Mouse (Mus musculus) stomach, embryonic 16.5 days (tissue): ENCODE measurements around the gene Id2. TPM values are rescaled to one million over a fixed set of nuclear protein-coding genes. Genes with fewer than 3 reads are reported as not detected.

ENCODE experiments used
- ATAC-seq: fragments of 200-750 bp; cut with Nextera tagmentation; 2 replicates; pipeline ENCODE4 v1.8.0; 2017; ENCODE audit warnings: moderate number of reproducible peaks, moderate TSS enrichment; ENCODE audit not compliant: insufficient read depth, low FRiP score
- H3K27ac ChIP-seq: fragments of 300-500 bp; sonication (generic); 2 replicates; pipeline ENCODE4 v1.5.1; 2014; ENCODE audit warnings: low read length
- H3K27me3 ChIP-seq: fragments of 300-500 bp; sonication (generic); 2 replicates; pipeline ENCODE4 v1.6.1; 2014; ENCODE audit warnings: low read length, control low read depth, mixed read lengths; ENCODE audit not compliant: control insufficient read depth, insufficient read depth
- H3K36me3 ChIP-seq: fragments of 300-500 bp; sonication (generic); 2 replicates; pipeline ENCODE4 v1.6.1; 2014; ENCODE audit warnings: low read length; ENCODE audit not compliant: control insufficient read depth, insufficient read depth
- H3K4me1 ChIP-seq: fragments of 300-500 bp; sonication (generic); 2 replicates; pipeline ENCODE4 v1.6.1; 2014; ENCODE audit warnings: low read length, control low read depth, mixed read lengths; ENCODE audit not compliant: control insufficient read depth, insufficient read depth
- H3K4me2 ChIP-seq: fragments of 300-500 bp; sonication (generic); 2 replicates; pipeline ENCODE4 v1.6.1; 2014; ENCODE audit warnings: low read depth, low read length, mixed read lengths
- H3K4me3 ChIP-seq: fragments of 300-500 bp; sonication (generic); replicated peaks from 2 replicates; pipeline ENCODE4 v1.5.1; 2014; ENCODE audit warnings: mild to moderate bottlenecking, low read length
- H3K9ac ChIP-seq: fragments of 300-500 bp; sonication (generic); 2 replicates; pipeline ENCODE4 v1.6.1; 2014; ENCODE audit warnings: low read length
- H3K9me3 ChIP-seq: fragments of 300-500 bp; sonication (generic); replicated peaks from 2 replicates; pipeline ENCODE4 v1.6.1; 2016; ENCODE audit warnings: low read length, control low read depth; ENCODE audit not compliant: control insufficient read depth
- WGBS: fragments of 180-500 bp; shearing (Covaris S2); extraction: QIAGEN DNeasy Blood & Tissue Kit; methylation state at CpG from one replicate; pipeline ENCODE4 v1.1.7; 2014; 5-methylcytosine and 5-hydroxymethylcytosine counted together
- polyA plus RNA-seq: library from polyadenylated mRNA; unstranded; fragments of >200 nt; fragmentation: Nextera tagmentation; extraction: Ambion mirVana; gene quantifications from 2 replicates; pipeline ENCODE4 v1.2.1, GENCODE M21; 2015

Id2 gene
- polyA plus RNA-seq, 1 experiment from 2014 or later = 324 TPM

DNA sequence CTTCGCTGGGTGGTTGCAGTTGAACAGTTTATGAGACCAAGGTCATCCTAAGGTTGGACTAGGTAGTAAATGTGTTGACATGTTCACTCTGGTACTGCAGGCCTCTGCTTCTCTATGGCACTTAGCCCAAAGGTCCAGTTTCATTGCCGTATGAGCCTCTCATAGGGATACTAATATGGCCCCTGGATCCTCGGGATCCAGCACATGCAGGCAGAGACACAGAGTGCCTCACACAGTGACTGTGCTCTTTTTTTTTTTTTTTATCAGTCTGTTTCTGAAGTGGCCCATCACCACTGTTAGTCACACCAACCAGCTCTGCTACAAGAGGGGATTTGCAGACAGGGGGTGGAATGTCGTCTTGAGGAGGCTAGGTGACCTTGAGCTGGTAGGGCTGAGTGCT lies 23.6 kb downstream of the Id2 start:
- 83% methylated on average over 4 of the region's 4 CpGs for WGBS
- no peaks in the 10 kb centered on the region for H3K4me1 ChIP-seq
- H3K36me3 ChIP-seq = no peaks in the 10 kb centered on the region
- H3K9ac ChIP-seq = no peak overlapping the region
- H3K4me2 ChIP-seq = no peak overlapping the region
- no peak overlapping the region for H3K27ac ChIP-seq
- no peak for ATAC-seq
- H3K4me3 ChIP-seq = no peak overlapping the region
- H3K27me3 ChIP-seq = no peaks in the 10 kb centered on the region
- peaks cover 3% of the 10 kb centered on the region; the same call in 1 of the 2 replicates for H3K9me3 ChIP-seq

DNA sequence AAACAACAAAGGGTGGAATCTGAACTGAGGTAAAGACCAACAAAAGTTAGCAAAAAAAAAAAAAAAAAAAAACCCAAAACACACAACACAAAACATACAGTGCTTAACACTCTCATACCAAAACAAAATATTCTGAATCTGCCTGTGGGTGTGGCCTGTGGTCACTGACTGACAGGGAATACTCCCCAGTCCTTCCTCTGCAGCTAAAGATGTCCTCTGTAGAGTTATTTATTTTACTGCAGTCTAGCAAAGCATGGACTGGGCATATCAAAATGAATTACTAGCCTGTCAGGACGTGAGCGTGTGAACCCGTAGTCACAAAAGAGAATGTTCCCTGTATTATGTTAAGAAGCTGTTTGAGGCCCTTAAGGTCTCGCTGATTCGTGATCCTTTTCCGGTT lies 34.7 kb downstream of the Id2 start:
- H3K9me3 ChIP-seq = no peaks in the 10 kb centered on the region
- peaks cover 8% of the 10 kb centered on the region; the same call in 1 of the 2 replicates for H3K36me3 ChIP-seq
- 68% methylated on average over 6 of the region's 6 CpGs for WGBS
- ATAC-seq = no peak
- no peak overlapping the region for H3K4me3 ChIP-seq
- H3K4me2 ChIP-seq = no peak overlapping the region
- H3K27ac ChIP-seq = no peak overlapping the region
- no peaks in the 10 kb centered on the region for H3K4me1 ChIP-seq
- H3K9ac ChIP-seq = no peak overlapping the region
- H3K27me3 ChIP-seq = no peaks in the 10 kb centered on the region

DNA sequence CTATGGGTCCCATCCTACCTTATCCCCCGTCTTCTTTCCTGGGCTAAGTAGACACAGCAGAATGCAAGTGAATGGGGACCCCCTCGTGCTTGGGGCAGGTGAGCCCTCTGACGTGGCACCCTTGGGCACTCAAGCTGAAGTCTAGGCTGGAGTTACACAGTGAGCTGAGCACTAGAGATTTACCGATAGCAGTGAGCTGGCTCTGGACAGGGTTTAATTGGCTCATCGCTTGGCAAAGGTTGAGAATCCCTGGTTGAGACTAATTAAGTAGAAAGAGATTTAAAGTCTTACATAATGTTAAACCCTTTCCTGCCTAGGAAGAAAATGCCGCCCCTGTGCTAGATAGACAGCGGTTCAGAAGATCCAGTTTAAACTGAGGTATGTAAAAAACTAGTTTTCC lies 36.0 kb downstream of the Id2 start:
- Histone ChIP-seq H3K9ac (no peak overlapping the region), H3K27me3 (no peaks in the 10 kb centered on the region), H3K36me3 (peaks cover 10% of the 10 kb centered on the region; the same call in 1 of the 2 replicates), H3K4me2 (no peak overlapping the region), H3K4me1 (no peaks in the 10 kb centered on the region), H3K4me3 (no peak overlapping the region), H3K27ac (no peak overlapping the region), H3K9me3 (no peaks in the 10 kb centered on the region)
- WGBS = 90% methylated on average over 7 of the region's 7 CpGs
- ATAC-seq = no peak

DNA sequence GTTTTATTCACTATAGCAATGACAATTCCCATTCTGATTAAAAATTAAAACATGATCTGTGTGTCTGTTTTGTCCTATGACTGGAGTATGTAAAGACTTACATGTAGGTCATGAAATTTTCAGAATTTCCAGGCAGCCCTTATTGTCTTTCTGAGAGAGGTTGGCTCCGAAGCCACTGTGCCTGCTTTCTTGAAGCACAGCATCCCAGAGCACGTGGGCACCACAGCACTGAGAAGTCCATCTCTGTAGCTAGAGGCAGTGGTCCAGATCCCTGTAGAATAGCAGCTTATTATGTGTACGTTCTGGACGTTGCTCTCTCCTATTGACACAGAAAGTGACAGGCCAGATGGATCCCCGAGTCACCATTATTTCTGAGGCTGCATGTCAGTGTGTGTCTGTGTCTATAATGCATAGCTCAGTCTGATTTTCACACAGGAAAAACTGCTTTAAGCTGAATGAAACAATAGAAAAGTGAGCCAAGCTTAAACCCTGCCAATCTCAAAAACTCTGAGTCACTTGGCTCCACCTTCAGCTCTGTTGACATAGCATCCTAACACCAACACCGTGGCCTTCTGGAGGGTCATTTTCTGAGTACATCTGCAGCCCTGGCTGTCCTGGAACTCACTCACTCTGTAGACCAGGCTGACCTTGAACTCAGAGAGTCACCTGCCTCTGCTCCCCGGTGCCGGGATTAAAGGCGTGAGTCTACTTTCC lies 37.3 kb downstream of the Id2 start:
- H3K9me3 ChIP-seq = no peaks in the 10 kb centered on the region
- 75% methylated on average over 9 of the region's 9 CpGs for WGBS
- H3K4me2 ChIP-seq = no peak overlapping the region
- H3K4me1 ChIP-seq = no peaks in the 10 kb centered on the region
- H3K36me3 ChIP-seq = peaks cover 10% of the 10 kb centered on the region; the same call in 1 of the 2 replicates
- no peak overlapping the region for H3K4me3 ChIP-seq
- H3K9ac ChIP-seq = no peak overlapping the region
- no peak for ATAC-seq
- no peak overlapping the region for H3K27ac ChIP-seq
- no peaks in the 10 kb centered on the region for H3K27me3 ChIP-seq

DNA sequence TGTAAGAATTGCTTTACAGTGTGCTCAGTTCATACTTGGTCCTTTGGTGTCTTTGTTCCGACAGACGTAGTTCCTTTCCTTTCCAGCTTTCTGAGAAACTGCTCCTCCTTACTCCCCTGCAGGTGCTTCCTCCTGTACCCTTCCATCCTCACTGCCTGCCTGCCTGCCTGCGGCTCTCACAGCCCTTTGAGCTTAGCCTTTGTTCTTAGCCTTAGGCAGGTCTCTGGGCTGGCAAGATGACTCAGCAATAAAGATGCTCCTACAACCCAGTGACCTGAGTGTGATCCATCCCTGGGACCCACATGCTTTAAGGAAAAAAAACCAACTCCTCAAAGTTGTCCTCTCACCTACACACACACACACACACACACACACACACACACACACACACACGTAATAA lies 42.0 kb downstream of the Id2 start:
- Histone ChIP-seq H3K4me3 (no peak overlapping the region), H3K9me3 (no peaks in the 10 kb centered on the region), H3K27ac (no peak overlapping the region), H3K4me1 (no peaks in the 10 kb centered on the region), H3K27me3 (no peaks in the 10 kb centered on the region), H3K4me2 (no peak overlapping the region), H3K36me3 (peaks cover 20% of the 10 kb centered on the region), H3K9ac (no peak overlapping the region)
- ATAC-seq = no peak
- WGBS = 70% methylated on average over 4 of the region's 4 CpGs

DNA sequence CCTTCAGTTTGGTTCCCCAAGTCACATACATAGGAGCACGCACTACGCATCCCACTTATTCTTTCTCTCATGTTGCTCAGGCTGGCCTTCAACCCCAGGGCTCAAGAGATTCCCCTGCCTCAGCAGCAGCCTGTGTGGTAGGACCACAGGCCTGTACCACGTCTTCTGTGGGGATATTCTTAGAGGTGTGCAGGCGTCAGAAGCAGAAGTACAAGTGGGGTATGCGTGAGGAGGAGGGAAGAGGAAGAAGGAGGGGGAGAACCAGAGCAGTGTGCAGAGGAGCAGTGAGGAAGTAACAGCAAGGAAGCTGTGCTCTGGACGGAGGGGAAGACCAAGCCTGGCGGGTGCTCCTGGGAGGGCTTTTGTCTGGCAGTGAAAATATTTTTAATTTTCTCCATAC lies 42.4 kb downstream of the Id2 start:
- peaks cover 20% of the 10 kb centered on the region for H3K36me3 ChIP-seq
- 77% methylated on average over 7 of the region's 7 CpGs for WGBS

DNA sequence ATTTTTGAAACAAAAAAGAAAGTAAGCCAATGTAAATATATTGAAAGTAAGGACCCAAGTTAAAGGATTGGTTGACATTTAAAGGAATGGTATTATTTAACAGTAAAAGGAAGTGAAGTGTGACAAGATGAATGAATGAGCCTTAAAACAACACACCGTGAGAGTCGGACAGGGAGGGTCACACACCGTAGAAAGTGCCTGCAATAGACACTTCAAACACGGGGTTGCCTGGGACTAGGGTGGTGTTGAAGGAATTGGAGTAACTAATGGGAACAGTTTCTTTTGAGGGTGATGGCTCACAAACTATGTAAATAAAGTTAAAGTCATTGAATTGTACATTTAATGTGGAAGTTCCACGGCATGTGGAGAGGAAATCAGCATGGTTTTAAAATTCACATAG lies 47.7 kb downstream of the Id2 start:
- WGBS = 21% methylated on average over 5 of the region's 5 CpGs
- H3K36me3 ChIP-seq = peaks cover 6% of the 10 kb centered on the region; the same call in 1 of the 2 replicates
- H3K4me2 ChIP-seq = no peak overlapping the region
- H3K27ac ChIP-seq = no peak overlapping the region
- H3K9ac ChIP-seq = no peak overlapping the region
- ATAC-seq = peak; percentile 77
- no peaks in the 10 kb centered on the region for H3K27me3 ChIP-seq
- no peak overlapping the region for H3K4me3 ChIP-seq
- H3K4me1 ChIP-seq = no peaks in the 10 kb centered on the region
- no peaks in the 10 kb centered on the region for H3K9me3 ChIP-seq

More for the DNA sequence above, 42.4 kb downstream of the Id2 start:
- Histone ChIP-seq H3K4me1 (no peaks in the 10 kb centered on the region), H3K4me2 (no peak overlapping the region), H3K27me3 (no peaks in the 10 kb centered on the region), H3K9ac (no peak overlapping the region), H3K9me3 (no peaks in the 10 kb centered on the region), H3K27ac (no peak overlapping the region), H3K4me3 (no peak overlapping the region)
- ATAC-seq = no peak

DNA sequence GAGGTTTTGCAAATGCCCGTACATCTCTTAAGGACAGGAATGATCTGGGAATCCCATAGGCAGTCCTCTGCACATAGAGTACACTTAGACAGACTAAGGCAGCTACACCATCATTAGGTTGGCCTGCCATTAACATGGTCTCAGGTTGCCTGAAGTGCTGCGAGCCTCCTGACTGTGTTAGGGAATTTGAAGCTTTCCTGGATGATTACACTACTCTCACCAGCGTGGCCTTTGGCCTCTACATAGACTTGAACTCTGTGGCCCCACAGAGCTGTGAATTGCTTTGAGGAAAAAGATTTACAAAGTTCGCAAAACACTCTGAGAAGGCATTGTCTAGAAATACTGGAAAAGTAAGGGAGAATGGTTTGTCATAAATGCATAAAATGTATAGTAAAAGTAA lies 52.4 kb downstream of the Id2 start:
- Histone ChIP-seq H3K27ac (no peak overlapping the region), H3K27me3 (no peaks in the 10 kb centered on the region), H3K4me3 (no peak overlapping the region), H3K4me1 (no peaks in the 10 kb centered on the region), H3K9me3 (no peaks in the 10 kb centered on the region), H3K9ac (no peak overlapping the region), H3K4me2 (no peak overlapping the region), H3K36me3 (no peaks in the 10 kb centered on the region)
- WGBS = 67% methylated on average over 4 of the region's 4 CpGs
- no peak for ATAC-seq

DNA sequence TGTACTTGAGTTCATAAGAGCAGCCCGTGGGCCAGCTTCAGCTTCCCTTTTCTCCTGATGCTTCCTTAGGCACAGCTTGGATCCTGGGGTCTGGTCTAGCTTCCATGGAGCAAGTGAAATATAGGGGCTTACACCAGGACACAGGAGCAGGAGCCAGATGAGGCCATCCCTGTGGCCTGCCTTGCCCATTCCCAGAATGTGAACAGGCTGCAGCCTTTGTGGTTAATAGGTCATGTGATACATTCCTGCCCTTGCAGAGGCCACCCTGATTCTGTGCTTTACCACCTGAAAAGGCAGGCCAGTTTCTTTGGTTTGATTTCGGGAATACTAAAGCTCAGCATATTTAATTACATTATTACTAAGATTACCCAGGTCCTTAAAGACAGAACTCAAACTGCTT lies 52.9 kb downstream of the Id2 start:
- no peak overlapping the region for H3K4me2 ChIP-seq
- H3K4me1 ChIP-seq = no peaks in the 10 kb centered on the region
- no peak overlapping the region for H3K9ac ChIP-seq
- H3K4me3 ChIP-seq = no peak overlapping the region
- WGBS = 89% methylated on average over 2 of the region's 2 CpGs
- no peaks in the 10 kb centered on the region for H3K9me3 ChIP-seq
- ATAC-seq = no peak
- no peaks in the 10 kb centered on the region for H3K36me3 ChIP-seq
- H3K27me3 ChIP-seq = no peaks in the 10 kb centered on the region
- no peak overlapping the region for H3K27ac ChIP-seq
